Mouse (Mus musculus): ENCODE measurements around the gene Fkbp7. TPM values are rescaled to one million over a fixed set of nuclear protein-coding genes. Genes with fewer than 3 reads are reported as not detected.

Fkbp7 gene
- polyA plus RNA-seq (2012; rRNA removed) = 18.3 and 32.3 TPM in 2 replicates

GRCm38 (mm10) chr2:76672966-76673392 is at the start of gene Fkbp7:
Fkbp7 (minus strand) TSS chr2:76673116.

GRCm38 (mm10) chr2:76674725-76675427 is 2.0 kb upstream of the Fkbp7 start, which contains the start of gene Plekha3:
Plekha3 (plus strand) TSS chr2:76675281.

GRCm38 (mm10) chr2:76647883-76648570 is 24.9 kb downstream of the Fkbp7 start, which contains the start of the genes Prkra and Pjvk:
Prkra (minus strand) TSS chr2:76648015.
Pjvk (plus strand) TSS chr2:76648476.

Other genes starting within 250 kb of the Fkbp7 start
- 52.6 and 78.3 TPM in 2 replicates for gene Prkra, start 25.1 kb downstream of the Fkbp7 start, polyA plus RNA-seq (2012; rRNA removed)
- gene Pjvk, start 24.6 kb downstream of the Fkbp7 start, polyA plus RNA-seq (2012; rRNA removed) = 0.68 and 0.72 TPM in 2 replicates
- 13.7 and 17.0 TPM in 2 replicates for gene Plekha3, start 2.2 kb upstream of the Fkbp7 start, polyA plus RNA-seq (2012; rRNA removed)

Data from central nervous system, embryonic 11.5 days (tissue).